Mouse (Mus musculus): ENCODE results near the gene Rpl7a.

Gene Rpl7a

GRCm38 (mm10) chr2:26952866-26953265 is 42.3 kb downstream of the Rpl7a start:
- in situ Hi-C loops (cut with MboI): no loop called here

GRCm38 (mm10) chr2:26954735-26955395 is 44.3 kb downstream of the Rpl7a start:
- in situ Hi-C loops (cut with MboI): no loop called here

- in situ Hi-C loops (cut with MboI): no loop called here
These were observed 46.4 kb downstream of the Rpl7a start for GRCm38 (mm10) chr2:26956811-26957487.

GRCm38 (mm10) chr2:26957488-26957859 is 46.9 kb downstream of the Rpl7a start:
- in situ Hi-C loops (cut with MboI): no loop called here

- in situ Hi-C loops (cut with MboI): no loop called here
These were observed 50.2 kb downstream of the Rpl7a start for GRCm38 (mm10) chr2:26960756-26961155.
